Mouse (Mus musculus): ENCODE measurements around the gene Vamp4. TPM values are rescaled to one million over a fixed set of nuclear protein-coding genes. Genes with fewer than 3 reads are reported as not detected.

Vamp4 gene
- total and polyA plus RNA-seq, 2 experiments from 2014 or later: 25.5 to 74.7 TPM

DNA sequence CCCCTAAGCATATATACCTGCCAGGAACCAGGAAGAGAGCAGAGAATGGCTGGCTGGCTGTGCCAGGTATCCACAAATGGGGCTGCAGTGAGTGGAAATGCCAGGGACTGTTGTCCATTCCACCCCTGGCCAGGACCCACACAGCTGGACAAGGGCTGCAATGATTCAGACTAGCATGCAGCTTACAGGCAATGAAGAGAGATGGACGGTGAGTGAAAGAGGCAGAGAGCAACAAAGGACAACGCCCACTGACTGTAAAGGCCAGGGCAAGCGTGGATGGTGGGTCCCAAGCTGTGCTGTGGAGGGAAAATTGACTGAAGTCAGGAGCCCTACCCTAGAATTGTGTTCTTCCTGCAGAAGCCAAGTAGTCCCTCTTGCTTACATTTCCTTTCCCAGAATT lies 66.2 kb downstream of the Vamp4 start:
- no peak for ATAC-seq (ENCODE audit: low FRiP score)
- Histone ChIP-seq H3K27me3 (ENCODE audit: insufficient read depth, low read length) (no peaks in the 10 kb centered on the region), H3K9me3 (ENCODE audit: low read length) (0 out of 2 replicates have a peak, but pooled peaks cover 2% of the 10 kb centered on the region), H3K4me2 (ENCODE audit: low read depth, low read length, poor library complexity, severe bottlenecking) (no peak overlapping the region), H3K4me3 (ENCODE audit: low read depth, low read length) (no peak overlapping the region), H3K4me1 (ENCODE audit: insufficient read depth, low read length) (no peaks in the 10 kb centered on the region), H3K9ac (replicated peaks; ENCODE audit: low read length, poor library complexity, severe bottlenecking) (no peak overlapping the region), H3K27ac (ENCODE audit: low read depth, low read length) (no peak overlapping the region), H3K36me3 (ENCODE audit: insufficient read depth, low read length) (no peaks in the 10 kb centered on the region)
- WGBS: 61% methylated on average over 3 of the region's 3 CpGs
- no peak for DNase-seq (ENCODE audit: low spot score)
- no peak for TF ChIP-seq CTCF (IDR thresholded peaks at IDR 0.05)

DNA sequence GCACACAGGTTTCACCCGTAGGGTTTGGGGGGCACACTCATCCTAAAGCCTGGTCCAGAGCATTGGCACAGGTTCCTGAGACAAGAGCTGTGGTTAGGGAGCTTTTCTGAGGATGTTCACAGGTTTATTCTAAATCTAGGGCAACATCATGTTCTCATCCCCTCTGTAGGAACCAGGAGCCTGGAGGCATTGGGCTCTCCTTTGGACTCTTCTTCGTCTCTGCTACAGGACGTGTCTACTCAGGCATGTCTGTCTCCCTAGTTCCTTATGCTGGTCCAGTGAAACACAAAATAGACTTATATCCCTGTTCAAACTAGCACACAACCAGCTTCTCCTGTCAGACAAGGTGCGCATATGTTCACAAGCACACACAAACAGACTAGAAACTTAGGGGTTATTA lies 68.2 kb downstream of the Vamp4 start:
- no peak overlapping the region for H3K27ac ChIP-seq (ENCODE audit: low read depth, low read length)
- H3K36me3 ChIP-seq (ENCODE audit: insufficient read depth, low read length): no peaks in the 10 kb centered on the region
- H3K4me3 ChIP-seq (ENCODE audit: low read depth, low read length): no peak overlapping the region
- H3K4me2 ChIP-seq (ENCODE audit: low read depth, low read length, poor library complexity, severe bottlenecking): no peak overlapping the region
- no peak for TF ChIP-seq CTCF (IDR thresholded peaks at IDR 0.05)
- H3K9me3 ChIP-seq (ENCODE audit: low read length): 0 out of 2 replicates have a peak, but pooled peaks cover 2% of the 10 kb centered on the region
- no peak for ATAC-seq (ENCODE audit: low FRiP score)
- no peaks in the 10 kb centered on the region for H3K27me3 ChIP-seq (ENCODE audit: insufficient read depth, low read length)
- no peaks in the 10 kb centered on the region for H3K4me1 ChIP-seq (ENCODE audit: insufficient read depth, low read length)
- WGBS: 90% methylated on average over 4 of the region's 4 CpGs
- H3K9ac ChIP-seq (replicated peaks; ENCODE audit: low read length, poor library complexity, severe bottlenecking): no peak overlapping the region
- DNase-seq (ENCODE audit: low spot score): no peak

DNA sequence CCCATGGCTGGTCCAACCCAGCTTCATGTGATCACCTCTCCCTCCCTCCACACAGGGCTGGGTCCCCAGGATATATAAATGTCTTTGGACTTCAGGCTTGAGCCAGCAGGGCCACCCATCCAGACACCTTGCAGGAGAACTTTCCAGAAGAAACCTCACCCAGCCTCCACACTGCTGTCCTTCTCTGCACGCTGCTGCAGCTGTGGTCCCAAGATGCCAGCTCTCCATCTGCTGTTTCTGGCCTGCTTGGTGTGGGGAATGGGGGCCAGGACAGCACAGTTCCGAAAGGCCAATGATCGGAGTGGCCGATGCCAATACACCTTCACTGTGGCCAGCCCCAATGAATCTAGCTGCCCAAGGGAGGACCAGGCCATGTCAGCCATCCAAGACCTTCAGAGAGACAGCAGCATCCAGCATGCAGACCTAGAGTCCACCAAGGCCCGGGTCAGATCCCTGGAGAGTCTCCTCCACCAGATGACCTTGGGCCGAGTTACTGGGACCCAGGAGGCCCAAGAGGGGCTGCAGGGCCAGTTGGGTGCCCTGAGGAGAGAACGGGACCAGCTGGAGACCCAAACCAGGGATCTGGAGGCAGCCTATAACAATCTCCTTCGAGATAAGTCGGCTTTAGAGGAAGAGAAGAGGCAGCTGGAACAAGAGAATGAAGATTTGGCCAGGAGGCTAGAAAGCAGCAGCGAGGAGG lies 68.9 kb downstream of the Vamp4 start, which contains the start of gene Myoc:
Myoc (plus strand) TSS at position 105 of the 700 bp plus-strand sequence.
- no peak within 1 kb of the TSS for H3K9ac ChIP-seq (replicated peaks; ENCODE audit: low read length, poor library complexity, severe bottlenecking)
- H3K4me2 ChIP-seq (ENCODE audit: low read depth, low read length, poor library complexity, severe bottlenecking): no peak within 1 kb of the TSS
- no peaks in the 10 kb centered on the region for H3K27me3 ChIP-seq (ENCODE audit: insufficient read depth, low read length)
- ATAC-seq (ENCODE audit: low FRiP score) (no peak), DNase-seq (ENCODE audit: low spot score) (no peak)
- WGBS: 83% methylated on average over 10 of the region's 10 CpGs
- TF ChIP-seq CTCF (IDR thresholded peaks at IDR 0.05): no peak
- H3K4me1 ChIP-seq (ENCODE audit: insufficient read depth, low read length): no peaks in the 10 kb centered on the region
- H3K4me3 ChIP-seq (ENCODE audit: low read depth, low read length): no peak within 1 kb of the TSS
- no peaks in the 10 kb centered on the region for H3K36me3 ChIP-seq (ENCODE audit: insufficient read depth, low read length)
- 0 out of 2 replicates have a peak, but pooled peaks cover 2% of the 10 kb centered on the region for H3K9me3 ChIP-seq (ENCODE audit: low read length)
- no peak within 1 kb of the TSS for H3K27ac ChIP-seq (ENCODE audit: low read depth, low read length)

DNA sequence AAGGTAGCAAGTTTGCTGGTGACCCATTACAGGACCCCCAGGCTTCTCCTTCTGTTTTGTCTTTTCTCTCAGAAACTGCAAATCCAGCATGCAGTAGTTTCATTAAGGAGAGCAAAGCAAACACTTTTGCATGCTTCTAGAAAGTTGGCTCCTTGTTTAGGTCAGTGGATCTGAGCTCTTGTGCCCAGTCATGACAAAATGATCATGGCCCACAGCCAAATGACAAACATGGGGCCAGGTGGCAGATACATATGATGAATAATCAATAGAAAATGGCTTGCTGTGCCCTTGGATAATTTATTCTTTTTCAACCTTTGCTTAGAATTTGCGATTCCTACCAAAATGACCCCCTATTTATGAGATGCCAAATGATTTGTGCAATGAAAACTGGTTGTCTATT lies 69.5 kb downstream of the Vamp4 start:
- no peaks in the 10 kb centered on the region for H3K9me3 ChIP-seq (ENCODE audit: low read length)
- no peak overlapping the region for H3K27ac ChIP-seq (ENCODE audit: low read depth, low read length)
- H3K9ac ChIP-seq (replicated peaks; ENCODE audit: low read length, poor library complexity, severe bottlenecking): no peak overlapping the region
- H3K4me3 ChIP-seq (ENCODE audit: low read depth, low read length): no peak overlapping the region
- WGBS: 87% methylated on average over 1 of the region's 1 CpGs
- no peak overlapping the region for H3K4me2 ChIP-seq (ENCODE audit: low read depth, low read length, poor library complexity, severe bottlenecking)
- no peaks in the 10 kb centered on the region for H3K4me1 ChIP-seq (ENCODE audit: insufficient read depth, low read length)
- no peak for TF ChIP-seq CTCF (IDR thresholded peaks at IDR 0.05)
- H3K36me3 ChIP-seq (ENCODE audit: insufficient read depth, low read length): no peaks in the 10 kb centered on the region
- no peaks in the 10 kb centered on the region for H3K27me3 ChIP-seq (ENCODE audit: insufficient read depth, low read length)
- ATAC-seq (ENCODE audit: low FRiP score): no peak
- peak; percentile 26 for DNase-seq (ENCODE audit: low spot score)

DNA sequence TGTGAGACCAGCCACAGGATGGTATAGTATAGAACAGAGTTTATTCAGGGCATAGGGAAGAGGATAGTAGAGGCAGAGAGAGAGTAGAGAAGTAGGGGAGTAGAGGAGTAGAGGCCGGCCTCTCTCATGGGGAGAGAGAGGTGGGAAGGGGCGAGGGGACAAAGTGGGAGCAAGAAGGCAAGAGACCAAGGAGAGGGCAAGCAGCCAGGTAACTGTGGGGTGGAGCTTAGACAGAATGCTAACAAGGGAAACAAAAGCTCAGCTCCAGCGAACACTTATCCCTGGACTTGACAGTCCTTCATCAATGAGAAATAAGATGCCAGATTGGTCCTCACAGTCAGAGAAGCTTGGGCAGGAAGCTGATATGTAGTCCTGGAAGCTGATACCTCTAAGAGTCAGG lies 72.3 kb downstream of the Vamp4 start:
- H3K4me3 ChIP-seq (ENCODE audit: low read depth, low read length): no peak overlapping the region
- H3K4me2 ChIP-seq (ENCODE audit: low read depth, low read length, poor library complexity, severe bottlenecking): no peak overlapping the region
- H3K36me3 ChIP-seq (ENCODE audit: insufficient read depth, low read length): no peaks in the 10 kb centered on the region
- H3K9me3 ChIP-seq (ENCODE audit: low read length): no peaks in the 10 kb centered on the region
- no peak overlapping the region for H3K27ac ChIP-seq (ENCODE audit: low read depth, low read length)
- no peaks in the 10 kb centered on the region for H3K4me1 ChIP-seq (ENCODE audit: insufficient read depth, low read length)
- H3K27me3 ChIP-seq (ENCODE audit: insufficient read depth, low read length): no peaks in the 10 kb centered on the region
- ATAC-seq (ENCODE audit: low FRiP score): no peak
- 73% methylated on average over 3 of the region's 3 CpGs for whole genome bisulfite sequencing
- TF ChIP-seq CTCF (IDR thresholded peaks at IDR 0.05): no peak
- no peak overlapping the region for H3K9ac ChIP-seq (replicated peaks; ENCODE audit: low read length, poor library complexity, severe bottlenecking)
- peak; percentile 9 for DNase-seq (ENCODE audit: low spot score)

DNA sequence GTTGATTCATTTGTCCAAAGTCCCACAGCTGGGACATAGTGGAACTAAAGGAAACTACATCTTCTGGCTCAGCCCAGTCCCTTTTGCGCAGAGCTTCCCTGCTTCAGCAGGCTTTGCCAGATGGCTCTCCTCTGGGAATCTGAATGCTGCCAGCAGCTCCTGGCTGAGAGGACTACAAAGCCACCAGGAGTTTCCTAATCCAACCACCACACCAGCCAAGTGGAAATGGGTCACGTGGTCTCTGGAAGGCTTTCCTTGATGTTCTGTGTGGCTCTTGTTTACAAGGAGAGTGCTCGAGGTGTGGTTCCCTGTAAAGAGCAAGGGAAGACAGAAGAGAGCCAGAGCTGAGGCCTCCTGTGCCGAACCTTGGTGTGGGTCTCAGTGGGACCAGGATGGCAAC lies 73.4 kb downstream of the Vamp4 start:
- DNase-seq (ENCODE audit: low spot score) (peak; percentile 79), ATAC-seq (ENCODE audit: low FRiP score) (no peak)
- H3K4me1 ChIP-seq (ENCODE audit: insufficient read depth, low read length): no peaks in the 10 kb centered on the region
- no peaks in the 10 kb centered on the region for H3K36me3 ChIP-seq (ENCODE audit: insufficient read depth, low read length)
- no peak overlapping the region for H3K4me3 ChIP-seq (ENCODE audit: low read depth, low read length)
- H3K9me3 ChIP-seq (ENCODE audit: low read length): no peaks in the 10 kb centered on the region
- H3K9ac ChIP-seq (replicated peaks; ENCODE audit: low read length, poor library complexity, severe bottlenecking): no peak overlapping the region
- H3K4me2 ChIP-seq (ENCODE audit: low read depth, low read length, poor library complexity, severe bottlenecking): no peak overlapping the region
- WGBS: 34% methylated on average over 4 of the region's 4 CpGs
- no peak for TF ChIP-seq CTCF (IDR thresholded peaks at IDR 0.05)
- no peaks in the 10 kb centered on the region for H3K27me3 ChIP-seq (ENCODE audit: insufficient read depth, low read length)
- no peak overlapping the region for H3K27ac ChIP-seq (ENCODE audit: low read depth, low read length)

Data from midbrain, postnatal 0 days (tissue).